Mouse (Mus musculus) E14TG2a.4 (cell line): ENCODE data around the gene Sars2.

Source experiments
- CTCF ChIP-seq: conservative IDR thresholded peaks from 2 replicates; pipeline ENCODE4 v1.5.1; 2014; ENCODE audit warnings: low read length
- NANOG ChIP-seq: IDR thresholded peaks from 2 replicates; pipeline ENCODE4 v1.6.1; 2014; ENCODE audit warnings: borderline replicate concordance, low read length, mixed read lengths
- POU5F1 ChIP-seq: IDR thresholded peaks from 2 replicates; pipeline ENCODE4 v1.6.1; 2014; ENCODE audit warnings: low read length, borderline replicate concordance

GRCm38 (mm10) chr7:28781261-28781663 is 39.5 kb downstream of the Sars2 start:
- no peak for TF ChIP-seq CTCF
- TF ChIP-seq NANOG, result no peak
- no peak for TF ChIP-seq POU5F1
